Mouse (Mus musculus): ENCODE results near the gene Pank4. TPM values are rescaled to one million over a fixed set of nuclear protein-coding genes. Genes with fewer than 3 reads are reported as not detected.

Pank4 gene
- polyA plus RNA-seq, 1 experiment from 2014 or later, result 56.5 TPM

- H3K4me1 ChIP-seq, result peaks cover 42% of the 10 kb centered on the region
- H3K4me3 ChIP-seq, result no peak overlapping the region
- DNase-seq (ENCODE audit: low spot score), result no peak
- H3K27me3 ChIP-seq (ENCODE audit: low read depth, poor library complexity, severe bottlenecking), result peaks cover 61% of the 10 kb centered on the region
- no peaks in the 10 kb centered on the region for H3K36me3 ChIP-seq
- WGBS, result 74% methylated on average over 6 of the region's 6 CpGs
- no peak overlapping the region for H3K27ac ChIP-seq
- no peaks in the 10 kb centered on the region for H3K9me3 ChIP-seq (replicated peaks)
These were observed 14.9 kb upstream of the Pank4 start for GRCm38 (mm10) chr4:154948940-154949588.

- Histone ChIP-seq H3K27ac (no peak overlapping the region), H3K36me3 (no peaks in the 10 kb centered on the region), H3K27me3 (ENCODE audit: low read depth, poor library complexity, severe bottlenecking) (peaks cover 67% of the 10 kb centered on the region), H3K4me3 (no peak overlapping the region), H3K4me1 (peaks cover 42% of the 10 kb centered on the region), H3K9me3 (replicated peaks) (no peaks in the 10 kb centered on the region)
- no peak for DNase-seq (ENCODE audit: low spot score)
- WGBS, result 18% methylated on average over 16 of the region's 16 CpGs
These were observed 14.3 kb upstream of the Pank4 start for GRCm38 (mm10) chr4:154949589-154949982.

- DNase-seq (ENCODE audit: low spot score), result no peak
- H3K36me3 ChIP-seq, result no peaks in the 10 kb centered on the region
- peak overlapping the region; percentile 20; the same call in 1 of the 2 replicates for H3K4me3 ChIP-seq
- H3K9me3 ChIP-seq (replicated peaks), result no peaks in the 10 kb centered on the region
- no peak overlapping the region for H3K27ac ChIP-seq
- peaks cover 97% of the 10 kb centered on the region for H3K27me3 ChIP-seq (ENCODE audit: low read depth, poor library complexity, severe bottlenecking)
- H3K4me1 ChIP-seq, result peaks cover 32% of the 10 kb centered on the region
- WGBS, result under 1% methylated on average over 26 of the region's 26 CpGs
These were observed 11.3 kb upstream of the Pank4 start for GRCm38 (mm10) chr4:154952461-154953241.

- H3K4me3 ChIP-seq, result no peak overlapping the region
- no peak for DNase-seq (ENCODE audit: low spot score)
- peaks cover 58% of the 10 kb centered on the region for H3K4me1 ChIP-seq
- no peaks in the 10 kb centered on the region for H3K36me3 ChIP-seq
- no peaks in the 10 kb centered on the region for H3K9me3 ChIP-seq (replicated peaks)
- peaks cover 100% of the 10 kb centered on the region for H3K27me3 ChIP-seq (ENCODE audit: low read depth, poor library complexity, severe bottlenecking)
- 35% methylated on average over 9 of the region's 9 CpGs for WGBS
- no peak overlapping the region for H3K27ac ChIP-seq
These were observed 7.3 kb upstream of the Pank4 start for GRCm38 (mm10) chr4:154956604-154957003.

- H3K27ac ChIP-seq, result peak overlapping the region; percentile 77
These were observed 6.5 kb upstream of the Pank4 start for GRCm38 (mm10) chr4:154957289-154957993.

GRCm38 (mm10) chr4:154958171-154958570 is 5.8 kb upstream of the Pank4 start:
- WGBS, result under 1% methylated on average over 15 of the region's 15 CpGs
- H3K9me3 ChIP-seq (replicated peaks), result no peaks in the 10 kb centered on the region
- H3K27me3 ChIP-seq (ENCODE audit: low read depth, poor library complexity, severe bottlenecking), result peaks cover 100% of the 10 kb centered on the region
- DNase-seq (ENCODE audit: low spot score), result peak; percentile 78
- peaks cover 61% of the 10 kb centered on the region for H3K4me1 ChIP-seq
- H3K36me3 ChIP-seq, result no peaks in the 10 kb centered on the region
- H3K4me3 ChIP-seq, result peak overlapping the region; percentile 38
- peak overlapping the region; percentile 77 for H3K27ac ChIP-seq

More at GRCm38 (mm10) chr4:154957289-154957993, 6.5 kb upstream of the Pank4 start:
- Histone ChIP-seq H3K9me3 (replicated peaks) (no peaks in the 10 kb centered on the region), H3K4me1 (peaks cover 65% of the 10 kb centered on the region), H3K27me3 (ENCODE audit: low read depth, poor library complexity, severe bottlenecking) (peaks cover 100% of the 10 kb centered on the region), H3K36me3 (no peaks in the 10 kb centered on the region), H3K4me3 (peak overlapping the region; percentile 38)
- 57% methylated on average over 13 of the region's 13 CpGs for WGBS
- no peak for DNase-seq (ENCODE audit: low spot score)

- peaks cover 61% of the 10 kb centered on the region for H3K4me1 ChIP-seq
- WGBS, result 11% methylated on average over 8 of the region's 8 CpGs
- H3K27me3 ChIP-seq (ENCODE audit: low read depth, poor library complexity, severe bottlenecking), result peaks cover 100% of the 10 kb centered on the region
- peak overlapping the region; percentile 38 for H3K4me3 ChIP-seq
- H3K36me3 ChIP-seq, result no peaks in the 10 kb centered on the region
- no peaks in the 10 kb centered on the region for H3K9me3 ChIP-seq (replicated peaks)
- H3K27ac ChIP-seq, result peak overlapping the region; percentile 77
- DNase-seq (ENCODE audit: low spot score), result no peak
These were observed 5.3 kb upstream of the Pank4 start for GRCm38 (mm10) chr4:154958621-154959020.

GRCm38 (mm10) chr4:154960021-154960689 is 3.8 kb upstream of the Pank4 start:
- H3K27me3 ChIP-seq (ENCODE audit: low read depth, poor library complexity, severe bottlenecking), result peaks cover 87% of the 10 kb centered on the region
- H3K27ac ChIP-seq, result no peak overlapping the region
- peak overlapping the region; percentile 57 for H3K4me3 ChIP-seq
- DNase-seq (ENCODE audit: low spot score), result no peak
- peaks cover 68% of the 10 kb centered on the region for H3K4me1 ChIP-seq
- H3K9me3 ChIP-seq (replicated peaks), result no peaks in the 10 kb centered on the region
- no peaks in the 10 kb centered on the region for H3K36me3 ChIP-seq
- 20% methylated on average over 20 of the region's 20 CpGs for WGBS

- WGBS, result under 1% methylated on average over 65 of the region's 65 CpGs
- H3K27ac ChIP-seq, result peak within 1 kb of the TSS; percentile 71
- DNase-seq (ENCODE audit: low spot score), result peak; percentile 62
- no peaks in the 10 kb centered on the region for H3K9me3 ChIP-seq (replicated peaks)
- peak within 1 kb of the TSS; percentile 57 for H3K4me3 ChIP-seq
- peaks cover 81% of the 10 kb centered on the region for H3K27me3 ChIP-seq (ENCODE audit: low read depth, poor library complexity, severe bottlenecking)
- peaks cover 2% of the 10 kb centered on the region for H3K36me3 ChIP-seq
- H3K4me1 ChIP-seq, result peaks cover 74% of the 10 kb centered on the region
These were observed 3.2 kb upstream of the Pank4 start, which contains the start of gene Hes5 for GRCm38 (mm10) chr4:154960690-154961225. Gene Hes5, plus strand, starts transcription at chr4:154960923.

- H3K4me1 ChIP-seq, result peaks cover 79% of the 10 kb centered on the region
- under 1% methylated on average over 47 of the region's 47 CpGs for WGBS
- H3K27ac ChIP-seq, result peak overlapping the region; percentile 71
These were observed 2.6 kb upstream of the Pank4 start for GRCm38 (mm10) chr4:154961226-154961738.

GRCm38 (mm10) chr4:154961911-154962310 is 2.0 kb upstream of the Pank4 start:
- Histone ChIP-seq H3K9me3 (replicated peaks) (no peaks in the 10 kb centered on the region), H3K4me3 (peak overlapping the region; percentile 57), H3K27ac (no peak overlapping the region), H3K36me3 (peaks cover 14% of the 10 kb centered on the region), H3K4me1 (peaks cover 78% of the 10 kb centered on the region), H3K27me3 (ENCODE audit: low read depth, poor library complexity, severe bottlenecking) (peaks cover 69% of the 10 kb centered on the region)
- WGBS, result 19% methylated on average over 13 of the region's 13 CpGs
- DNase-seq (ENCODE audit: low spot score), result no peak

More at GRCm38 (mm10) chr4:154961226-154961738, 2.6 kb upstream of the Pank4 start:
- H3K4me3 ChIP-seq, result peak overlapping the region; percentile 57
- no peaks in the 10 kb centered on the region for H3K9me3 ChIP-seq (replicated peaks)
- H3K27me3 ChIP-seq (ENCODE audit: low read depth, poor library complexity, severe bottlenecking), result peaks cover 76% of the 10 kb centered on the region
- DNase-seq (ENCODE audit: low spot score), result peak; percentile 75
- peaks cover 8% of the 10 kb centered on the region for H3K36me3 ChIP-seq

GRCm38 (mm10) chr4:154962683-154963082 is 1.2 kb upstream of the Pank4 start:
- no peak for DNase-seq (ENCODE audit: low spot score)
- H3K36me3 ChIP-seq, result peaks cover 18% of the 10 kb centered on the region
- H3K4me3 ChIP-seq, result no peak overlapping the region
- peaks cover 73% of the 10 kb centered on the region for H3K4me1 ChIP-seq
- H3K9me3 ChIP-seq (replicated peaks), result no peaks in the 10 kb centered on the region
- H3K27me3 ChIP-seq (ENCODE audit: low read depth, poor library complexity, severe bottlenecking), result peaks cover 62% of the 10 kb centered on the region
- H3K27ac ChIP-seq, result no peak overlapping the region
- WGBS, result 80% methylated on average over 7 of the region's 7 CpGs

All from limb, embryonic 10.5 days (tissue).